Mouse (Mus musculus): ENCODE measurements around the gene Vmn2r81.
"Not testable (repeated sequence)": the region's sequence is repeated elsewhere in the genome, so short reads cannot be mapped to it uniquely, and the experiment has no call there.

Gene Vmn2r81

GRCm38 (mm10) chr10:79247392-79247791, at the start of gene Vmn2r81:
Vmn2r81 (plus strand) TSS chr10:79247692.
- DNase-seq (ENCODE audit: low read depth, low spot score), result not testable (repeated sequence)

GRCm38 (mm10) chr10:79199973-79200372, 47.5 kb upstream of the Vmn2r81 start:
- not testable (repeated sequence) for DNase-seq (ENCODE audit: low read depth, low spot score)

- DNase-seq (ENCODE audit: low read depth, low spot score), result no peak
These were observed 27.1 kb upstream of the Vmn2r81 start for GRCm38 (mm10) chr10:79220432-79220831.

GRCm38 (mm10) chr10:79221606-79222005, 25.9 kb upstream of the Vmn2r81 start:
- no peak for DNase-seq (ENCODE audit: low read depth, low spot score)

DNA sequence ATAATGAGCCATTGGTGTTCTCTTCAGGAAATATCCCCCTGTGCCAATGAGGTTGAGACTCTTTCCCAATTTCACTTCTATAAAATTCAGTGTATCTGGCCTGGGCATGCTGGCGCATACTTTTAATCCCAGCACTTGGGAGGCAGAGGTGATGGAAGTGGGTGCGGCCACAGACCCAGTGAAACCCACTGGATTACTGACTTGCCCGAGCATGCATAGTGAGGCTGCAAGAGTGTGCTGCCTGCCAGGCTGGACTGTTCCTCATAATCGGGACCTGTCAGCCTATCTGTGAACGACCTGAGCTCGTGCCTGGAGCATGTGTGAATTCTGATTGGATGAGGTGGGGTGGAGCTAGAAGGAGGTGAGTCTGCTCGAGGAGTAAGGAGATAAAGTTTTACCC, 25.3 kb upstream of the Vmn2r81 start:
- no peak for DNase-seq (ENCODE audit: low read depth, low spot score)

DNA sequence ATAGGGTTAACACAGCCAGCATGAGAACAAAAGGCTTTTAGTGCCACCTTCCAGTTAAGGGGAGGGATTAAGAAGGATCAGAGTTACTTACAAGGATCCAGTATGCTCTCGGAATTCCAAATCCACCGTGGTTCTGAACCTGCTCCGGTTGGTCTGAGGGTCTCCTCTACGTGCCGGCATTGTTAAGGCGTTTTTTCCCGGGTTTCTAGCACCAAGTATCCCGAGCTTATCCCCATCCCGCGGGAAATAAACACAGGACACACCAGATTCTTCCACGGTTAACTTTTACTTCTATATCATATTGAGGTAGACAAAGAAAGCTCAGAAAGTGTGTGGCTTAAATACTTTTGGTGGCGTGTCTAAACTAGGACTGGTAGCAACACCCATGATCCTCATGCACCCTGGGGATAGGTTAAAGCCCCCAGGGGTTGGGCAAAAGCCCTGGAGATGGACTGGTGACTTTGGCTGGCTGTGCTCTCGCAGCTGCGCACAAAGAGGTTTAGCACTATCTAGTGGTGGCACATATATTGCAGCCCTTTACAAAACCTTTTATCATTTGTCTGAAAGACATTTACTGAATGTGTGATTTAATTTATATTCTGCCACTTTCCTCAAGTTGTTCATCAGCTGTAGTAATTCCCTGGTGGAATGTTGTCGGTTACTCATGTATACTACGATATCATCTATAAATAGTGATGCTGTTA, 74.7 kb downstream of the Vmn2r81 start:
- DNase-seq (ENCODE audit: low read depth, low spot score), result not testable (repeated sequence)

DNA sequence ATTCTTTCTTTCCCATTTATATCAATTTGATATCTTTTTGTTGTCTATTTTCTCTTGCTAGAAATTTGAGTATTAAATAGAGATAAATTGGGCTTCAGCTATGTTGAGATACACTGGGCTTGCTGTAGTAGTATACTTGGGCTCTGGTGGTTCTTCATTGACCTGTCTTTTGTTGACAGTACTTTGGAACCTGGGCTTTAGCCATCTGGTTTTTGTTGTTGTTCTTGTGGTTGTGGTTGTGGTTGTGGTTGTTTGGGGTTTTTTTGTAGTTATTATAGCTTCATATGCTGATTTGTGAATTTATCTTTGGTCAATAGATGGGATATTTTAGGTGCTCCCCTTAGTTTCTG, 75.2 kb downstream of the Vmn2r81 start:
- no peak for DNase-seq (ENCODE audit: low read depth, low spot score)

Data from CD4-positive helper T cell, adult 2 months (primary cell).